Mouse (Mus musculus): Measurements from ENCODE around the gene 4930470P17Rik.

GRCm38 (mm10) chr2:170622985-170623384 lies 21.2 kb upstream of the 4930470P17Rik start:
- TF ChIP-seq CTCF (IDR thresholded peaks at IDR 0.05; ENCODE audit: low read depth, low read length) = no peak
- TF ChIP-seq POLR2A (IDR thresholded peaks at IDR 0.05; ENCODE audit: insufficient read depth, low read length) = no peak

All from ES-Bruce4 (cell line).